Mouse (Mus musculus) cerebellum, adult 18-20 months (tissue): ENCODE results near the gene Kdelr3.
A peak's percentile ranks its signal among the peaks of the same experiment; 100 is the strongest.

Experiments used
- DNase-seq, 2 experiments: peaks; one replicate each; pipeline ENCODE4 v3.0.0; 2021

Kdelr3 gene

GRCm38 (mm10) chr15:79511553-79512320, 4.5 kb upstream of the Kdelr3 start:
- peak; percentile 71 to 78 for DNase-seq

- no peak for DNase-seq
Measured at GRCm38 (mm10) chr15:79513940-79514339, 2.3 kb upstream of the Kdelr3 start.

- DNase-seq, result no peak
Measured at GRCm38 (mm10) chr15:79517710-79518109, 1.5 kb downstream of the Kdelr3 start.

- no peak for DNase-seq
Measured at GRCm38 (mm10) chr15:79518571-79518970, 2.4 kb downstream of the Kdelr3 start.

GRCm38 (mm10) chr15:79519400-79520220, 3.4 kb downstream of the Kdelr3 start:
- DNase-seq, result no peak

- no peak for DNase-seq
Measured at GRCm38 (mm10) chr15:79525564-79525963, 9.4 kb downstream of the Kdelr3 start.

GRCm38 (mm10) chr15:79525979-79526768, 10.0 kb downstream of the Kdelr3 start:
- DNase-seq, result no peak

- peak; percentile 67 to 79 for DNase-seq
Measured at GRCm38 (mm10) chr15:79527192-79527591, 11.0 kb downstream of the Kdelr3 start.

- DNase-seq, result no peak
Measured at GRCm38 (mm10) chr15:79527991-79528639, 11.9 kb downstream of the Kdelr3 start.

GRCm38 (mm10) chr15:79529935-79530334, 13.7 kb downstream of the Kdelr3 start:
- DNase-seq, result no peak

- no peak for DNase-seq
Measured at GRCm38 (mm10) chr15:79533796-79534195, 17.6 kb downstream of the Kdelr3 start.

- DNase-seq, result no peak
Measured at GRCm38 (mm10) chr15:79543968-79544367, 27.8 kb downstream of the Kdelr3 start.

GRCm38 (mm10) chr15:79545496-79545895, 29.3 kb downstream of the Kdelr3 start:
- no peak for DNase-seq

- peak in 1 of 2 experiments; percentile 65 for DNase-seq
Measured at GRCm38 (mm10) chr15:79545921-79546399, 29.7 kb downstream of the Kdelr3 start.

GRCm38 (mm10) chr15:79546410-79547288, 30.4 kb downstream of the Kdelr3 start, which contains the start of gene Ddx17:
TSS of gene Ddx17 (minus strand) at chr15:79546741.
- DNase-seq, result peak; percentile 95 to 99

- peak in 1 of 2 experiments; percentile 49 for DNase-seq
Measured at GRCm38 (mm10) chr15:79547289-79547820, 31.1 kb downstream of the Kdelr3 start.

GRCm38 (mm10) chr15:79548226-79548625, 32.0 kb downstream of the Kdelr3 start:
- no peak for DNase-seq

- no peak for DNase-seq
Measured at GRCm38 (mm10) chr15:79552566-79552965, 36.4 kb downstream of the Kdelr3 start.

- no peak for DNase-seq
Measured at GRCm38 (mm10) chr15:79559649-79560048, 43.4 kb downstream of the Kdelr3 start.

GRCm38 (mm10) chr15:79562417-79562816, 46.2 kb downstream of the Kdelr3 start:
- no peak for DNase-seq
